Mouse (Mus musculus) kidney, adult 2 months (tissue): Measurements from ENCODE around the gene Glis1.
A peak's percentile ranks its signal among the peaks of the same experiment; 100 is the strongest.

ENCODE experiments used
- CTCF ChIP-seq: fragments of 200-500 bp; conservative IDR thresholded peaks from 2 replicates; pipeline ENCODE4 v1.5.1; 2011; ENCODE audit warnings: low read depth, mild to moderate bottlenecking, control low read depth, low read length, moderate library complexity, mixed read lengths; ENCODE audit not compliant: insufficient read depth, insufficient read length
- POLR2A ChIP-seq: fragments of 200-500 bp; IDR thresholded peaks from one replicate; pipeline ENCODE4 v1.6.1; 2011; ENCODE audit warnings: low read depth, low read length, control low read depth

DNA sequence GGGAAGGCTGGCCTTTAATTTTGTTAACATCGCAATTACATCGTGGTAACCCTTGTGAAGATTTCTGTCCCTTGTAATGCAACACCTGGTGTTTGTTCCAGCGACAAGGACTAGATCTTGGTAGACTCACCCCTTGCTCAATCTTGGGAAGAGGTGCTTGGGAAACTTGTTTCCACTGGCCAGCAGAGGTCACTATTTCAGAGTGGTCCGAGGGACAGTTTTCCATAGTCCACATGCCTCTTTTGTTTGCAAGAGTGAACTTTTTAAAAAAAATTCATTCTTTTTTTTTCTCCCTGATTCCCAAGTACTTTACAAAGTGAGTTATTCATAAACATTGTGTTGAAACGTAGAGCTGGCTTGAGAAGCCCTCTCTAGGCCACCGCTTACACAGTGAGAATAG, 12.2 kb upstream of the Glis1 start:
- TF ChIP-seq CTCF (peak; percentile 64), POLR2A (no peak)
